Mouse (Mus musculus) CH12.LX (cell line): ENCODE results near the gene Map1b.

Experiments
- CHD2 ChIP-seq: IDR thresholded peaks from 2 replicates; pipeline ENCODE4 v1.6.1; 2011; ENCODE audit warnings: low read length, improper control_type of control experiment
- CTCF ChIP-seq, 2 experiments: IDR thresholded peaks in 1 of 2; conservative IDR thresholded peaks in 1 of 2; 2 replicates each; pipeline ENCODE4 v1.5.1; 2011 to 2012; ENCODE audit warnings: low read depth in 2 of 2, low read length in 2 of 2, improper control_type of control experiment in 1 of 2, inconsistent platforms in 1 of 2, mild to moderate bottlenecking in 1 of 2, moderate library complexity in 1 of 2
- HCFC1 ChIP-seq: IDR thresholded peaks from 2 replicates; pipeline ENCODE4 v1.6.1; 2012; ENCODE audit warnings: low read depth, mild to moderate bottlenecking, inconsistent platforms, low read length, improper control_type of control experiment
- MAFK ChIP-seq: IDR thresholded peaks from 2 replicates; pipeline ENCODE4 v1.6.1; 2011; ENCODE audit warnings: low read length, improper control_type of control experiment; ENCODE audit not compliant: insufficient replicate concordance
- POLR2A ChIP-seq: IDR thresholded peaks from 2 replicates; pipeline ENCODE4 v1.6.1; 2011; ENCODE audit warnings: low read depth, mild to moderate bottlenecking, improper control_type of control experiment, low read length
- SIN3A ChIP-seq: IDR thresholded peaks from 2 replicates; pipeline ENCODE4 v1.6.1; 2012; ENCODE audit warnings: low read length, improper control_type of control experiment, inconsistent platforms

DNA sequence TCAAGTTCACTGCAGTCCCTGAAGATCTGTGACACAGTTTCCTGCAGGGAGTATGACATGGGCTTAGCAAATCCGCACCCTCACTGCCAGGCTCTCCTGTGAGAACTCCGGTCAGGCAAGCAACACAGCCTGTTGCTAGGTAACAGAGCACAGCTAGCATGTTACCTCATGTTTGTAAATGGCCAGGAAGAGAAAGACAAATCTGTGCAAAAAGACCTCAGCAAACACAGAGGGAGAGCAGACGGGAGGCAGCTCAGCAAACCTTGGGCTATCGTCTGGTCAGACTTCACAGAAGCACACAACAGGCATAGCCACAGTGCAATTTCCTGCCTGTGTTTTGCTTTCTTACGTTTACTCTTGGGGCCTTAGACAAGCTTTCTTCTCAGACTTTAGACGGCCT lies 40.9 kb downstream of the Map1b start:
- no peak for TF ChIP-seq HCFC1
- TF ChIP-seq CHD2, result no peak
- TF ChIP-seq MAFK, result no peak
- TF ChIP-seq CTCF (conservative IDR thresholded peaks at IDR 0.05 in 1 of 2, IDR thresholded peaks at IDR 0.05 in 1 of 2; ENCODE audit: low read depth in 2 of 2, low read length in 2 of 2), result no peak
- TF ChIP-seq SIN3A, result no peak
- no peak for TF ChIP-seq POLR2A
